Mouse (Mus musculus) CH12.LX (cell line): ENCODE measurements around the gene Setd5.

Source experiments
- BHLHE40 ChIP-seq: IDR thresholded peaks from 2 replicates; pipeline ENCODE4 v1.6.1; 2011; ENCODE audit warnings: mild to moderate bottlenecking, low read depth, low read length, improper control_type of control experiment
- CHD2 ChIP-seq: IDR thresholded peaks from 2 replicates; pipeline ENCODE4 v1.6.1; 2011; ENCODE audit warnings: low read length, improper control_type of control experiment
- CTCF ChIP-seq, 2 experiments: IDR thresholded peaks in 1 of 2; conservative IDR thresholded peaks in 1 of 2; 2 replicates each; pipeline ENCODE4 v1.5.1; 2011 to 2012; ENCODE audit warnings: low read depth in 2 of 2, low read length in 2 of 2, improper control_type of control experiment in 1 of 2, inconsistent platforms in 1 of 2, mild to moderate bottlenecking in 1 of 2, moderate library complexity in 1 of 2
- ELF1 ChIP-seq: IDR thresholded peaks from 2 replicates; pipeline ENCODE4 v1.6.1; 2014; ENCODE audit warnings: low read depth, mild to moderate bottlenecking, inconsistent platforms, low read length, improper control_type of control experiment
- EP300 ChIP-seq: IDR thresholded peaks from 2 replicates; pipeline ENCODE4 v1.6.1; 2011; ENCODE audit warnings: low read length, improper control_type of control experiment
- HCFC1 ChIP-seq: IDR thresholded peaks from 2 replicates; pipeline ENCODE4 v1.6.1; 2012; ENCODE audit warnings: low read depth, mild to moderate bottlenecking, inconsistent platforms, low read length, improper control_type of control experiment
- IRF4 ChIP-seq: IDR thresholded peaks from 2 replicates; pipeline ENCODE4 v1.6.1; 2014; ENCODE audit warnings: low read depth, mild to moderate bottlenecking, inconsistent platforms, low read length, improper control_type of control experiment
- MAX ChIP-seq: IDR thresholded peaks from 2 replicates; pipeline ENCODE4 v1.6.1; 2011; ENCODE audit warnings: low read length, improper control_type of control experiment
- MAZ ChIP-seq: IDR thresholded peaks from 2 replicates; pipeline ENCODE4 v1.6.1; 2012; ENCODE audit warnings: low read depth, mild to moderate bottlenecking, inconsistent platforms, low read length, improper control_type of control experiment, moderate library complexity
- MEF2A ChIP-seq: IDR thresholded peaks from 2 replicates; pipeline ENCODE4 v1.6.1; 2014; ENCODE audit warnings: low read depth, mild to moderate bottlenecking, inconsistent platforms, low read length, improper control_type of control experiment, borderline replicate concordance
- POLR2A ChIP-seq: IDR thresholded peaks from 2 replicates; pipeline ENCODE4 v1.6.1; 2011; ENCODE audit warnings: low read depth, mild to moderate bottlenecking, improper control_type of control experiment, low read length
- SIN3A ChIP-seq: IDR thresholded peaks from 2 replicates; pipeline ENCODE4 v1.6.1; 2012; ENCODE audit warnings: low read length, improper control_type of control experiment, inconsistent platforms
- UBTF ChIP-seq: IDR thresholded peaks from 2 replicates; pipeline ENCODE4 v1.6.1; 2012; ENCODE audit warnings: low read depth, mild to moderate bottlenecking, inconsistent platforms, low read length, improper control_type of control experiment, moderate library complexity
- USF1 ChIP-seq: IDR thresholded peaks from 2 replicates; pipeline ENCODE4 v1.6.1; 2014; ENCODE audit warnings: low read depth, mild to moderate bottlenecking, inconsistent platforms, low read length, improper control_type of control experiment

DNA sequence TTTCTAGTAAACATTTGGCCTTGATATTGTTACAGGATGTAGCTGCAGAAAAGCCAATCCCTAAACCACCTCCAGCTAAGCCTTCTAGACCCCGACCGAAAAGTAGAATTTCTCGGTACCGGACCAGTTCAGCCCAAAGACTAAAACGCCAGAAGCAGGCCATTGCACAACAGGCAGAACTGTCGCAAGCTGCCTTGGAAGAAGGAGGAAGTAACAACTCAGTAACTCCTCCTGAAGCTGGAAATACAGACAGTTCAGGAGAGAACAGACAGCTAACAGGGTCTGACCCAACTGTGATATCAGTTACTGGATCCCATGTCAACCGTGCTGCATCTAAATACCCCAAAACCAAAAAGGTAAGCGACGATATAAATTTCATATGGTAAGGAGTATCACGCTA, 43.6 kb downstream of the Setd5 start:
- TF ChIP-seq IRF4 (no peak), POLR2A (0 out of 2 replicates have a peak, but pooled peaks have one; percentile 17), USF1 (no peak), MEF2A (no peak), CTCF (conservative IDR thresholded peaks at IDR 0.05 in 1 of 2, IDR thresholded peaks at IDR 0.05 in 1 of 2; ENCODE audit: low read depth in 2 of 2, low read length in 2 of 2) (no peak), MAX (no peak), CHD2 (no peak), UBTF (no peak), MAZ (no peak), SIN3A (no peak), ELF1 (no peak), HCFC1 (no peak), EP300 (no peak), BHLHE40 (no peak)
